Mouse (Mus musculus) stomach, embryonic 16.5 days (tissue): ENCODE results near the gene Ttc16. TPM values are rescaled to one million over a fixed set of nuclear protein-coding genes. Genes with fewer than 3 reads are reported as not detected.

Source experiments
- ATAC-seq: fragments of 200-750 bp; cut with Nextera tagmentation; 2 replicates; pipeline ENCODE4 v1.8.0; 2017; ENCODE audit warnings: moderate number of reproducible peaks, moderate TSS enrichment; ENCODE audit not compliant: insufficient read depth, low FRiP score
- H3K27ac ChIP-seq: fragments of 300-500 bp; sonication (generic); 2 replicates; pipeline ENCODE4 v1.5.1; 2014; ENCODE audit warnings: low read length
- H3K27me3 ChIP-seq: fragments of 300-500 bp; sonication (generic); 2 replicates; pipeline ENCODE4 v1.6.1; 2014; ENCODE audit warnings: low read length, control low read depth, mixed read lengths; ENCODE audit not compliant: control insufficient read depth, insufficient read depth
- H3K36me3 ChIP-seq: fragments of 300-500 bp; sonication (generic); 2 replicates; pipeline ENCODE4 v1.6.1; 2014; ENCODE audit warnings: low read length; ENCODE audit not compliant: control insufficient read depth, insufficient read depth
- H3K4me1 ChIP-seq: fragments of 300-500 bp; sonication (generic); 2 replicates; pipeline ENCODE4 v1.6.1; 2014; ENCODE audit warnings: low read length, control low read depth, mixed read lengths; ENCODE audit not compliant: control insufficient read depth, insufficient read depth
- H3K4me2 ChIP-seq: fragments of 300-500 bp; sonication (generic); 2 replicates; pipeline ENCODE4 v1.6.1; 2014; ENCODE audit warnings: low read depth, low read length, mixed read lengths
- H3K4me3 ChIP-seq: fragments of 300-500 bp; sonication (generic); replicated peaks from 2 replicates; pipeline ENCODE4 v1.5.1; 2014; ENCODE audit warnings: mild to moderate bottlenecking, low read length
- H3K9ac ChIP-seq: fragments of 300-500 bp; sonication (generic); 2 replicates; pipeline ENCODE4 v1.6.1; 2014; ENCODE audit warnings: low read length
- H3K9me3 ChIP-seq: fragments of 300-500 bp; sonication (generic); replicated peaks from 2 replicates; pipeline ENCODE4 v1.6.1; 2016; ENCODE audit warnings: low read length, control low read depth; ENCODE audit not compliant: control insufficient read depth
- WGBS: fragments of 180-500 bp; shearing (Covaris S2); extraction: QIAGEN DNeasy Blood & Tissue Kit; methylation state at CpG from one replicate; pipeline ENCODE4 v1.1.7; 2014; 5-methylcytosine and 5-hydroxymethylcytosine counted together
- polyA plus RNA-seq: library from polyadenylated mRNA; unstranded; fragments of >200 nt; fragmentation: Nextera tagmentation; extraction: Ambion mirVana; gene quantifications from 2 replicates; pipeline ENCODE4 v1.2.1, GENCODE M21; 2015

The Ttc16 gene
- polyA plus RNA-seq, 1 experiment from 2014 or later, result 0.21 TPM

DNA sequence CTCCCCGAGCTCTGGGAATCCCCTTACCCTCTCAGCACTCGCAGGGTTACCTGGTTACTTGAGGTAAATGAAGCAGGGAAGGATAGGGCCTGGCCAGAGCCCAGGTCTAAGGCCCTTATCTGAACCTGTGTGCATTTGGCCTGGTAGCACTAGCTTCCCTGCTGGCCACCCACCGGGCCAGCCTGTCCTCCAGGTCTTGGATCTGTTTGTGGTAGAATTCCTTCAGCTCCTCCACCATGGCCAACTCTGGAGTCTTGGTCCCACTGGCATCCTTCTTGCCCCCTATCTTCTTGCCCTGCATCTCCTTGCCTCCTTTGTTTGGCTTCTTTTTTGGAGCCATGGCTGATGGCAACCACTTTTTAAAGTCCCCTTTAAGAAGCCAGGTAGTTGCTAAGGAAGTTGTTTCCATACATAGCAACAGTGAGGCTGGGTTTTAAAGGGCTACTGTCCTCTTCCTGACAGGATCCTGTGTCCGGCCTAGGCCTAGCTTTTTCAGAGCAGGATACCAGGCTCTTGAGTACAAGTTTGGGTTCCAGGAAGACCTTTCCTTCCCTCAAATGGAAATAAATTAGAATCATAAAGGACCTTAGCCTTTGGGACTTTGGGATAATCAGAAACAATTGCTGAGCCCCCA lies 8.7 kb upstream of the Ttc16 start, which contains the start of gene Cfap157:
Gene Cfap157, minus strand, starts transcription at position 381 of the 634 bp plus-strand sequence.
- Histone ChIP-seq H3K4me3 (no peak within 1 kb of the TSS), H3K9me3 (no peaks in the 10 kb centered on the region), H3K36me3 (no peaks in the 10 kb centered on the region), H3K27me3 (no peaks in the 10 kb centered on the region), H3K9ac (no peak within 1 kb of the TSS), H3K4me1 (no peaks in the 10 kb centered on the region), H3K27ac (no peak within 1 kb of the TSS), H3K4me2 (no peak within 1 kb of the TSS)
- no peak for ATAC-seq
- WGBS, result 53% methylated on average over 4 of the region's 4 CpGs

DNA sequence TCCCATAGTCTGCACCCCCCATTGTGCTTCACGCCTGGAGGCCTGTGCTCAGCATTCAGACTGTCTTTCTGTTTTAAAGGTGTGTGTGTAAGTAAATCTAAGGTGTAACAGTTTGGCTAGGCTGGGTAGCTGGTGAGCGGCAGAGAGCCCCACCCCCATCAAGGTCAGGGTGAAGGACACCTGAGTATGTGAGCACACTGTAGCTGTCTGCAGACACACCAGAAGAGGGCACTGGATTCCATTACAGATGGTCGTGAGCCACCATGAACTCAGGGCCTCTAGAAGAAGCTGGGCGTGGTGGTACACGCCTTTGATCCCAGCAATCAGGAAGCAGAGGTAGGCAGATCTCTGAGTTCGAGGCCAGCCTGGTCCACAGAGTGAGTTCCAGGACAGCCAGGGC lies 6.3 kb upstream of the Ttc16 start:
- no peak overlapping the region for H3K4me3 ChIP-seq
- no peak overlapping the region for H3K4me2 ChIP-seq
- ATAC-seq, result no peak
- no peaks in the 10 kb centered on the region for H3K27me3 ChIP-seq
- WGBS, result 67% methylated on average over 6 of the region's 6 CpGs
- H3K36me3 ChIP-seq, result no peaks in the 10 kb centered on the region
- H3K27ac ChIP-seq, result no peak overlapping the region
- H3K9me3 ChIP-seq, result no peaks in the 10 kb centered on the region
- 0 out of 2 replicates have a peak, but pooled peaks cover under 1% of the 10 kb centered on the region for H3K4me1 ChIP-seq
- no peak overlapping the region for H3K9ac ChIP-seq

DNA sequence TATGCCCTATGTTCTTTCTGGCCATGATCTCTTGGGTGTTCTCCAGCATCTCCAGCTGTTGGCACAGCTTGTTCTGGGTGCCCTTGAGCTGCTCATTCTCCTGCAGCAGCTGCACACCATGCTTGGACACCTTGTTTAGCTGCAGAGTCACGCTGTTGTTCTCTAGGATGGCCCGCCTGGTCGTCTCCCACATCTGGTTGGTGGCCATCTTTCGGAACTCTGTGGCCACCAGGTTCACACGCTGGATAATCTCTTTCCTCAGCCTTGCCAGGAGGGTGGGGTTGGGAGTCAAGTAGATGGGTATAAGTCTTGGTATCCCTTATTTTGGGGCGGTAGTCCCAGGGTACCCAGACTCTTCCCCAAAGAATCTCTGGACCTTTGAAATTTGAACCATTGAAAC lies 4.3 kb upstream of the Ttc16 start:
- WGBS, result 91% methylated on average over 6 of the region's 6 CpGs
- H3K4me1 ChIP-seq, result peaks cover 12% of the 10 kb centered on the region
- no peaks in the 10 kb centered on the region for H3K36me3 ChIP-seq
- no peaks in the 10 kb centered on the region for H3K27me3 ChIP-seq
- no peak for ATAC-seq
- no peak overlapping the region for H3K27ac ChIP-seq
- no peak overlapping the region for H3K4me2 ChIP-seq
- H3K9ac ChIP-seq, result no peak overlapping the region
- H3K4me3 ChIP-seq, result no peak overlapping the region
- no peaks in the 10 kb centered on the region for H3K9me3 ChIP-seq

DNA sequence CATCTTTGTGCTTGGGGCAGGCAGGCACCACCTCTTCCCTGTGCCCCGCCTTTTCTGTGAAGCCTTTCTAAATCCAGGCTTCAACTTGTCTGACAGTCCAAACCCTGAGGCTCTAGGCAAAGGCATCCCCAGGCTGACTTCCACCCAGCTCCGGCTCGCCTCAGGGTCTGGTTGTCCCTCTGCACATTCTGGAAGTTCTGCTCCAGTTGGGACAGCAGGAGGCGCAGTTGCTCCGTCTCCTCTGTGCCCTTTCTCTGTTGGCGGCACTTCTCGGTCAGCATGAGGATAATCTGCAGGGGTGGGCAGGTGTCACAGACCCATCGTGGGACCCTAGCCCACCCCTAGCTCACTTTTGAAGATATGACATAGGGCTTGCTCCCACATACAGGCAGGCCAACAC lies 3.7 kb upstream of the Ttc16 start:
- Histone ChIP-seq H3K9me3 (no peaks in the 10 kb centered on the region), H3K27ac (no peak overlapping the region), H3K9ac (no peak overlapping the region; the same call in 1 of the 2 replicates), H3K36me3 (no peaks in the 10 kb centered on the region), H3K4me2 (no peak overlapping the region), H3K27me3 (no peaks in the 10 kb centered on the region), H3K4me3 (no peak overlapping the region), H3K4me1 (peaks cover 12% of the 10 kb centered on the region)
- 11% methylated on average over 8 of the region's 8 CpGs for WGBS
- no peak for ATAC-seq

DNA sequence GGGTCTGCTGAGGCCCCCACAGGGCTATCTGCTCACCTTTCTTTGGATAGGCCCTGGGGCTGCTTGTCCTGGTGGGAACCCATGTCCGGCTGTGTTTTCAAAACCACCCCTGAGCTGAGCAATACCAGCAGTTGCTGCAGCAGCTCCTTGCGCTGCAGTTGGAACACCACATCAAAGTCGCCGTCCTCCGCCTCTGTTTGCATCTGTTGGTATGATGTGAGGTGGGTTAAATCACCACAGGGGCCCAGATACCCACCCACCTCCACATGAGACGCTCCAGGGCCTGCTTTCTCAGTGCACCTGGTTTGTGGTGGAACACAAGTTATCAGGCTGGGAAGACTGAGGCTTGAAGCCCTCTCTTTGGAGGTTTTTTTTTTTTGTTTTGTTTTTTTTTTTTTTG lies 2.6 kb upstream of the Ttc16 start:
- Histone ChIP-seq H3K27ac (no peak overlapping the region), H3K4me1 (peaks cover 12% of the 10 kb centered on the region), H3K9me3 (no peaks in the 10 kb centered on the region), H3K36me3 (no peaks in the 10 kb centered on the region), H3K27me3 (no peaks in the 10 kb centered on the region), H3K9ac (no peak overlapping the region), H3K4me3 (no peak overlapping the region), H3K4me2 (no peak overlapping the region)
- ATAC-seq, result no peak
- WGBS, result 94% methylated on average over 6 of the region's 6 CpGs

DNA sequence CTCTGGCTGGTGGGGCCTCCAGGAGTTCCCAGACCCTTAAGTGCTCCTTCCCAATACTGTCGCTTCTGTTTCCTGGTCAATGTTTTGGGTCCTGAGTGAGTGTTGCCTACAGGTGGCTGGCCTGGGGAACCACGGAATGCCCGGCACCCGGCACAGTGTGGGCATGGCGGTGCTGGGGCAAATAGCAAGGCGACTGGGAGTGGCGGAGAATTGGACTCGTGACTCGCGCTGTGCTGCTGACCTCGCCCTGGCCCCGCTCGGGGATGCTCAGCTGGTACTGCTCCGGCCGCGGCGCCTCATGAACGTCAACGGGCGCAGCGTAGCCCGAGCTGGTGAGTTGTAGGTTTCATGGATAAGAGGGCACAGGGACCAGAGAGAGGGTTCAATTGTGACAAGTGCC lies 759 bp upstream of the Ttc16 start:
- Histone ChIP-seq H3K27me3 (no peaks in the 10 kb centered on the region), H3K9ac (peak overlapping the region; percentile 68), H3K9me3 (no peaks in the 10 kb centered on the region), H3K4me3 (peak overlapping the region; percentile 58), H3K36me3 (no peaks in the 10 kb centered on the region), H3K27ac (no peak overlapping the region), H3K4me2 (peak overlapping the region; percentile 92), H3K4me1 (peaks cover 18% of the 10 kb centered on the region)
- ATAC-seq, result no peak
- 26% methylated on average over 22 of the region's 22 CpGs for WGBS

DNA sequence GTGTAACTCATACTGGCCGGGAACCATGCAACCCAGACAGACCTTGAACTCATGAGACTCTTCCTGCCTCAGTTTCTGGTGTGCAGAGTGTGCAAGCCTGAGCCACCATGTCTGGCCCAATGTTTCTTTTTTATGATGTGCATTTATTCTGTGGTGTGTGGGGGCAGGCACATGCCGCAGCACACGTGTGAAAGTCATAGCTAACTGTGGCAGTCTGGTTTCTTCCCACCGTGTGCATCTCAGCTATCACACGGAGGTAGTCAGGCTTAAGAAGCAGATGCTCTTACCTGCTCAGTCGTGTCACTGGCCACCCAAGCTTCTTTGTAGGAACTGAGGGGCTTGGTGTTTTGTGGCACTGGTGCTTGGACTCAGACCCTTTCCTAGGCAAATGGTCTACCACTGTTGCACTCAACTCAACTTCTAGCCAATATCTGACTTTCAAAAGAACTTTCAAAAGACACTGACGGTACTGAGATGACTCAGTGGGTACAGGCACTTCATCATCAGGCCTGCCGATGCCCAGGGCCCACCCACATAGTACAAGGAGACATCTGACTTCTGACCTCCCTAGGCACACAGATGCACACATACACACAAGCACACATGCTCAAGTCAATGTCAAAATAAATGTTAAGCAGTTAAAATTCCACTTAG lies 2.7 kb downstream of the Ttc16 start:
- no peaks in the 10 kb centered on the region for H3K36me3 ChIP-seq
- WGBS, result 72% methylated on average over 8 of the region's 8 CpGs

DNA sequence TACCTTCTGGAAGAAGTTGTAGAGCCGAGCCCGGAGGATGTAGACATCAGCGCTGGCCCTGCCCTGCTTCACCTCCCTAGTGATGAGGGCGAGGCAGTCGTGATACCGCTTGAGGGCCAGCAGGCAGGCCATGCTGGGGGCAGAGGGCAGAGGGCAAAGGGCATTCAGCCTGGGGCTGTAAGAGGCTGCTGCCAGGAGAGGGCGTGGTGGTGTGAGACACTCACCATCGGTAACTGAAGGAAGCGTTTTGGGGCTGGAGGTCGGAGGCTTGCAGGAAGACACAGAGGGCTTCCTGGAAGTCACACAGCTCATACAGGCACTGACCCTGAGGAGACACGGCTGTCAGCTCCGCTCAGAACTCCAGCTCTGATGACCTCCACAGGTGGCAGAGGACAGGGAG lies 3.5 kb downstream of the Ttc16 start:
- Histone ChIP-seq H3K27me3 (no peaks in the 10 kb centered on the region), H3K4me3 (no peak overlapping the region), H3K9me3 (no peaks in the 10 kb centered on the region), H3K4me2 (no peak overlapping the region), H3K36me3 (no peaks in the 10 kb centered on the region), H3K9ac (no peak overlapping the region), H3K27ac (no peak overlapping the region), H3K4me1 (peaks cover 18% of the 10 kb centered on the region)
- WGBS, result 26% methylated on average over 12 of the region's 12 CpGs
- ATAC-seq, result no peak

More for the DNA sequence above, 2.7 kb downstream of the Ttc16 start:
- Histone ChIP-seq H3K9ac (no peak overlapping the region), H3K27me3 (no peaks in the 10 kb centered on the region), H3K4me1 (peaks cover 18% of the 10 kb centered on the region), H3K4me2 (no peak overlapping the region), H3K4me3 (no peak overlapping the region), H3K27ac (no peak overlapping the region), H3K9me3 (no peaks in the 10 kb centered on the region)
- ATAC-seq, result no peak

DNA sequence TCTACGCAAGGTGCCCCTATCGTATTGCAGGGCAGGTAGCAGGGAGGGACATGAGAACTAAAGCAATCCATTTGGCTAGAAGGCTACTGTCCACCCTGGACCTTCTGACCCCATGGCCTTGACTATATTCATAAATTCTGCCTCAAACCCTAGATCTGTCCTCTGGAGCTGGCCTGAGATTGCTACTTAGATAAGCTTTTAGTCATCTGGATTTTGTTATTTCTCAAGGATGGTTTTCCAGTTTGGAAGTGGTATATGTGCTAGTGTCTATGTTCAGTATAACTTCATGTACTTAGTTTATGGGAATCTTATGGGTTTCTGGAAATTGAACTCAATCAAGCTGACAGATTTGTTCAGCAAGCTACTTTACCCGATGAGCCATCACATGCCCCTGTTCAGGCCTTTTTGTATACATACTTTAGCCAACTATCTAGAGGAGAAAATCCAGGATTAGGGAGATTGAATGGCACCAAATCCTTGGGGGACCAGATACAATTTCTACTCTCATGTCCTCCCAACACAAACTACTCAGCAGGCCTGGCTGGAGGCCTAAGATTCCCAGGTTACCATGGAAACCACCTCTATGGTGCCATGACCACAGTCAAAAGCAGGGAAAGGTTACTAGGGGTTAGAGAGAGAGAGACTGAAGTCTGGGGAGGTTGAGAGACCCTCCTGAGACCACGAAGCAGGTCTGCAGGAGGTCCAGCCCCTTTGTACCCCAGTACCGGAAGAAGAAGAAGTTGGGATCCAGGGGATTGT lies 5.9 kb downstream of the Ttc16 start:
- Histone ChIP-seq H3K4me1 (peaks cover 5% of the 10 kb centered on the region; the same call in 1 of the 2 replicates), H3K27me3 (no peaks in the 10 kb centered on the region), H3K9me3 (no peaks in the 10 kb centered on the region), H3K4me2 (no peak overlapping the region), H3K36me3 (no peaks in the 10 kb centered on the region), H3K4me3 (no peak overlapping the region), H3K27ac (no peak overlapping the region), H3K9ac (no peak overlapping the region)
- ATAC-seq, result no peak
- WGBS, result 78% methylated on average over 5 of the region's 5 CpGs
